Mouse (Mus musculus) adrenal gland, adult 8-10 months (tissue): ENCODE measurements around the gene Fhad1. TPM values are rescaled to one million over a fixed set of nuclear protein-coding genes. Genes with fewer than 3 reads are reported as not detected.

Experiments
- DNase-seq: peaks from one replicate; pipeline ENCODE4 v3.0.0; 2022
- total RNA-seq, 4 experiments: library from RNA; stranded (reverse); gene quantifications; 2 replicates each; pipeline ENCODE4 v1.2.4; 2022

Fhad1 gene
- total RNA-seq, 4 experiments from 2014 or later = 0.32 to 1.9 (median 1.1) TPM

GRCm38 (mm10) chr4:141930001-141930400, 84.9 kb downstream of the Fhad1 start:
- DNase-seq = no peak

- peak; percentile 41 for DNase-seq
Measured at GRCm38 (mm10) chr4:141928881-141929281, 86.0 kb downstream of the Fhad1 start.

- no peak for DNase-seq
Measured at GRCm38 (mm10) chr4:141925781-141926345, 89.0 kb downstream of the Fhad1 start.

- DNase-seq = no peak
Measured at GRCm38 (mm10) chr4:141923961-141924360, 90.9 kb downstream of the Fhad1 start.

- no peak for DNase-seq
Measured at GRCm38 (mm10) chr4:141920391-141920790, 94.5 kb downstream of the Fhad1 start.

- no peak for DNase-seq
Measured at GRCm38 (mm10) chr4:141917735-141918419, 97.0 kb downstream of the Fhad1 start.

- DNase-seq = peak; percentile 18
Measured at GRCm38 (mm10) chr4:141914040-141914439, 100.8 kb downstream of the Fhad1 start.

GRCm38 (mm10) chr4:141913201-141913993, 101.5 kb downstream of the Fhad1 start:
- no peak for DNase-seq

- DNase-seq = no peak
Measured at GRCm38 (mm10) chr4:141904710-141905109, 110.2 kb downstream of the Fhad1 start.

GRCm38 (mm10) chr4:141902479-141902858, 112.4 kb downstream of the Fhad1 start:
- no peak for DNase-seq

GRCm38 (mm10) chr4:141901711-141902478, 113.0 kb downstream of the Fhad1 start:
- no peak for DNase-seq

GRCm38 (mm10) chr4:141900421-141900820, 114.5 kb downstream of the Fhad1 start:
- no peak for DNase-seq

- no peak for DNase-seq
Measured at GRCm38 (mm10) chr4:141899936-141900335, 114.9 kb downstream of the Fhad1 start.

- DNase-seq = no peak
Measured at GRCm38 (mm10) chr4:141898905-141899304, 116.0 kb downstream of the Fhad1 start.

- no peak for DNase-seq
Measured at GRCm38 (mm10) chr4:141897838-141898237, 117.0 kb downstream of the Fhad1 start.

GRCm38 (mm10) chr4:141897225-141897624, 117.7 kb downstream of the Fhad1 start:
- DNase-seq = no peak

GRCm38 (mm10) chr4:141895772-141896171, 119.1 kb downstream of the Fhad1 start:
- DNase-seq = no peak

GRCm38 (mm10) chr4:141893157-141893784, 121.6 kb downstream of the Fhad1 start:
- DNase-seq = no peak

- DNase-seq = no peak
Measured at GRCm38 (mm10) chr4:141886385-141886968, 128.4 kb downstream of the Fhad1 start.

- no peak for DNase-seq
Measured at GRCm38 (mm10) chr4:141885451-141885850, 129.4 kb downstream of the Fhad1 start.

- DNase-seq = no peak
Measured at GRCm38 (mm10) chr4:141882858-141883257, 132.0 kb downstream of the Fhad1 start.

GRCm38 (mm10) chr4:141881950-141882349, 132.9 kb downstream of the Fhad1 start:
- DNase-seq = no peak
